Mouse (Mus musculus): ENCODE data around the gene Canx.

DNA sequence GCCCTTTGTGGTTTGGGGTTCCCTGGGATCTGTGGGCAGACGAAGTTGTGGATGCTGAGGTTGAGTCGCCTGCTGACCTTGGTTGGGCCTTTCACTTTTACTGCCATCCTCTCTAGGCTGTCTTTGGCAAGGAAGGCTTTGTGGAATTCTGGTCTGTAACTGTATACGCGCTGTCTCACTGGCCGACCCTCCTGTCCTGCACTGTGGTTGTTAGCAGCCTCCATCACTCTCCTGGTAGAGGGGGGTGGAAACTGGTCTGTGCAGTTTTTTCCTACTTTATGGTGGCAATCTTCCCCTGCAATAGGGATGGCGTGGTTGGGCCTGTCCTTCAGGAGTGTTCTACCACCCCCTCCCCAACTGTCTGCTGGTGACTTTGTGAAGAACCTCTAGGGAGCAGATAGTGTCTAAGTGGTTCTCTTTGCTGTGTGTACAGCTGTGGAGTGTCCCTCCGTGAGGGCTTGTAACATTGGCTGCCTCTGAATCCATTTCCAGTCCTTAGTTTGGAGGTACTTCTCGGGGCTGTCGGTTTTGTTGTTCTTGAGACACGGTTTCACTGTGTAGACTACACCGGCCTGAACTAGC is 72.7 kb downstream of the Canx start:
- TF ChIP-seq CTCF (IDR thresholded peaks at IDR 0.05; ENCODE audit: borderline replicate concordance, insufficient read depth, low read length) (no peak), POLR2A (IDR thresholded peaks at IDR 0.05; ENCODE audit: low read depth, low read length) (no peak)

Measured in embryonic fibroblast, embryonic 13.5 days (primary cell).